Mouse (Mus musculus): ENCODE measurements at regions not wholly inside any gene's neighbourhood (a gene's known extent, or its start where the extent isn't known, plus 50 kb on each side); places are given as distances from the start of the nearest gene placed in this dataset.

- no peak for TF ChIP-seq CTCF (IDR thresholded peaks at IDR 0.05; ENCODE audit: extremely low read depth, insufficient read depth, low read length)
- TF ChIP-seq POLR2A (IDR thresholded peaks at IDR 0.05; ENCODE audit: extremely low read depth, insufficient read depth, low read length) = no peak
Observed at GRCm38 (mm10) chr6:70517932-70518331, 274.1 kb downstream of the Rpia start.

Data from cortical plate, adult 2 months (tissue).